Mouse (Mus musculus) liver, embryonic 14.5 days (tissue): ENCODE measurements around the gene Txnrd2.

Experiments used
- CTCF ChIP-seq: IDR thresholded peaks from 2 replicates; pipeline ENCODE4 v1.5.1; 2016; ENCODE audit warnings: antibody characterized with exemption, low read depth, control low read depth
- EP300 ChIP-seq: IDR thresholded peaks from 2 replicates; pipeline ENCODE4 v1.6.1; 2016; ENCODE audit warnings: antibody characterized with exemption, low read depth

GRCm38 (mm10) chr16:18464271-18464670, 38.1 kb downstream of the Txnrd2 start:
- no peak for TF ChIP-seq CTCF
- TF ChIP-seq EP300 = no peak
